Mouse (Mus musculus) embryo, embryonic 9.5 days (tissue): ENCODE results near the gene Ip6k1.

ENCODE experiments used
- DNase-seq: peaks from one replicate; pipeline ENCODE4 v3.0.0-alpha.2; 2017; ENCODE audit errors: extremely low spot score

Ip6k1 gene

GRCm38 (mm10) chr9:108056361-108057261, 54.3 kb downstream of the Ip6k1 start:
- no peak for DNase-seq

- no peak for DNase-seq
Observed at GRCm38 (mm10) chr9:108057262-108057562, 54.9 kb downstream of the Ip6k1 start.

GRCm38 (mm10) chr9:108058291-108058690, 56.0 kb downstream of the Ip6k1 start:
- no peak for DNase-seq

- DNase-seq: no peak
Observed at GRCm38 (mm10) chr9:108062142-108062541, 59.8 kb downstream of the Ip6k1 start.

GRCm38 (mm10) chr9:108063361-108063760, 61.1 kb downstream of the Ip6k1 start:
- no peak for DNase-seq

GRCm38 (mm10) chr9:108065491-108066011, 63.2 kb downstream of the Ip6k1 start:
- DNase-seq: peak; percentile 45

GRCm38 (mm10) chr9:108067199-108067598, 64.9 kb downstream of the Ip6k1 start:
- DNase-seq: no peak

- DNase-seq: peak; percentile 83
Observed at GRCm38 (mm10) chr9:108067900-108068299, 65.6 kb downstream of the Ip6k1 start.

- DNase-seq: no peak
Observed at GRCm38 (mm10) chr9:108069007-108069406, 66.7 kb downstream of the Ip6k1 start.

GRCm38 (mm10) chr9:108069529-108069928, 67.2 kb downstream of the Ip6k1 start:
- no peak for DNase-seq

- DNase-seq: no peak
Observed at GRCm38 (mm10) chr9:108071801-108072200, 69.5 kb downstream of the Ip6k1 start.

GRCm38 (mm10) chr9:108072481-108072924, 70.2 kb downstream of the Ip6k1 start:
- DNase-seq: no peak

GRCm38 (mm10) chr9:108073141-108073930, 71.0 kb downstream of the Ip6k1 start:
- DNase-seq: no peak

GRCm38 (mm10) chr9:108080168-108080567, 77.9 kb downstream of the Ip6k1 start, which contains the start of gene Mst1:
Gene Mst1, plus strand, starts transcription at chr9:108080436.
- no peak for DNase-seq

GRCm38 (mm10) chr9:108082549-108082948, 80.2 kb downstream of the Ip6k1 start:
- DNase-seq: no peak

- no peak for DNase-seq
Observed at GRCm38 (mm10) chr9:108082988-108083431, 80.7 kb downstream of the Ip6k1 start, which contains the start of gene Rnf123. Gene Rnf123, minus strand, starts transcription at chr9:108083346.

GRCm38 (mm10) chr9:108083561-108083960, 81.3 kb downstream of the Ip6k1 start:
- no peak for DNase-seq

GRCm38 (mm10) chr9:108085261-108085660, 83.0 kb downstream of the Ip6k1 start:
- DNase-seq: no peak

GRCm38 (mm10) chr9:108090611-108091120, 88.4 kb downstream of the Ip6k1 start:
- no peak for DNase-seq

GRCm38 (mm10) chr9:108093586-108093985, 91.3 kb downstream of the Ip6k1 start:
- no peak for DNase-seq

GRCm38 (mm10) chr9:108094184-108094941, 92.1 kb downstream of the Ip6k1 start, which contains the start of gene Apeh:
Gene Apeh, minus strand, starts transcription at chr9:108094606.
- peak; percentile 98 for DNase-seq
